Mouse (Mus musculus): ENCODE results near the gene Sqstm1.

Gene Sqstm1

GRCm38 (mm10) chr11:50230481-50231304 is 20.1 kb upstream of the Sqstm1 start:
- in situ Hi-C loops (cut with MboI) = loop anchor here (5.0 kb wide), 1 partner anchor 57 kb away; no protein-coding TSS in a partner anchor

- in situ Hi-C loops (cut with MboI) = no loop called here
Observed at GRCm38 (mm10) chr11:50229252-50229910, 18.8 kb upstream of the Sqstm1 start.

- in situ Hi-C loops (cut with MboI) = no loop called here
Observed at GRCm38 (mm10) chr11:50228772-50229171, 18.1 kb upstream of the Sqstm1 start.

GRCm38 (mm10) chr11:50227736-50228135 is 17.1 kb upstream of the Sqstm1 start:
- in situ Hi-C loops (cut with MboI) = no loop called here

GRCm38 (mm10) chr11:50227226-50227625 is 16.6 kb upstream of the Sqstm1 start:
- in situ Hi-C loops (cut with MboI) = no loop called here

- in situ Hi-C loops (cut with MboI) = no loop called here
Observed at GRCm38 (mm10) chr11:50226406-50226805, 15.8 kb upstream of the Sqstm1 start.

GRCm38 (mm10) chr11:50225611-50226378 is 15.2 kb upstream of the Sqstm1 start:
- in situ Hi-C loops (cut with MboI) = no loop called here

GRCm38 (mm10) chr11:50224671-50225530 is 14.3 kb upstream of the Sqstm1 start:
- in situ Hi-C loops (cut with MboI) = no loop called here

- in situ Hi-C loops (cut with MboI) = no loop called here
Observed at GRCm38 (mm10) chr11:50223783-50224662, 13.4 kb upstream of the Sqstm1 start.

- in situ Hi-C loops (cut with MboI) = no loop called here
Observed at GRCm38 (mm10) chr11:50222559-50223276, 12.1 kb upstream of the Sqstm1 start.

GRCm38 (mm10) chr11:50219833-50220232 is 9.2 kb upstream of the Sqstm1 start:
- in situ Hi-C loops (cut with MboI) = no loop called here

- in situ Hi-C loops (cut with MboI) = no loop called here
Observed at GRCm38 (mm10) chr11:50217811-50218210, 7.2 kb upstream of the Sqstm1 start.

- in situ Hi-C loops (cut with MboI) = no loop called here
Observed at GRCm38 (mm10) chr11:50216724-50217366, 6.2 kb upstream of the Sqstm1 start.

- in situ Hi-C loops (cut with MboI) = no loop called here
Observed at GRCm38 (mm10) chr11:50215633-50216032, 5.0 kb upstream of the Sqstm1 start.

GRCm38 (mm10) chr11:50214631-50215030 is 4.0 kb upstream of the Sqstm1 start:
- in situ Hi-C loops (cut with MboI) = no loop called here

- in situ Hi-C loops (cut with MboI) = no loop called here
Observed at GRCm38 (mm10) chr11:50212848-50213758, 2.5 kb upstream of the Sqstm1 start.

- in situ Hi-C loops (cut with MboI) = no loop called here
Observed at GRCm38 (mm10) chr11:50212060-50212739, 1.6 kb upstream of the Sqstm1 start.

Data from mature B cell (primary cell).